Mouse (Mus musculus) frontal cortex, postnatal 36 days (tissue): ENCODE data around the gene Pick1.
A peak's percentile ranks its signal among the peaks of the same experiment; 100 is the strongest.
"Not testable (repeated sequence)": the region's sequence is repeated elsewhere in the genome, so short reads cannot be mapped to it uniquely, and the experiment has no call there.

ENCODE experiments used
- DNase-seq, 2 experiments: peaks; one replicate each; pipeline ENCODE4 v3.0.0; 2022; ENCODE audit warnings: low spot score in 2 of 2

Gene Pick1

GRCm38 (mm10) chr15:79225780-79226179 is 3.2 kb upstream of the Pick1 start:
- not testable (repeated sequence) for DNase-seq

- DNase-seq = no peak
Observed at GRCm38 (mm10) chr15:79235268-79235667, 6.3 kb downstream of the Pick1 start.

GRCm38 (mm10) chr15:79238036-79238435 is 9.1 kb downstream of the Pick1 start:
- no peak for DNase-seq

GRCm38 (mm10) chr15:79242574-79243233 is 13.7 kb downstream of the Pick1 start:
- DNase-seq = no peak

GRCm38 (mm10) chr15:79243234-79244042 is 14.5 kb downstream of the Pick1 start:
- DNase-seq = peak; percentile 98 to 99

- no peak for DNase-seq
Observed at GRCm38 (mm10) chr15:79244071-79244893, 15.3 kb downstream of the Pick1 start.

- DNase-seq = no peak
Observed at GRCm38 (mm10) chr15:79245321-79245720, 16.3 kb downstream of the Pick1 start.

- DNase-seq = no peak
Observed at GRCm38 (mm10) chr15:79250236-79250635, 21.3 kb downstream of the Pick1 start.

GRCm38 (mm10) chr15:79251168-79251567 is 22.2 kb downstream of the Pick1 start:
- DNase-seq = peak in 1 of 2 experiments; percentile 34

GRCm38 (mm10) chr15:79251781-79252491 is 23.0 kb downstream of the Pick1 start:
- DNase-seq = peak; percentile 28 to 45

GRCm38 (mm10) chr15:79252580-79252979 is 23.6 kb downstream of the Pick1 start:
- DNase-seq = no peak

GRCm38 (mm10) chr15:79254661-79255060 is 25.7 kb downstream of the Pick1 start, which contains the start of gene Slc16a8:
Slc16a8 (minus strand) TSS chr15:79254761.
- no peak for DNase-seq

- DNase-seq = no peak
Observed at GRCm38 (mm10) chr15:79258521-79258920, 29.5 kb downstream of the Pick1 start.

- DNase-seq = peak; percentile 63 to 64
Observed at GRCm38 (mm10) chr15:79261095-79261725, 32.2 kb downstream of the Pick1 start.

GRCm38 (mm10) chr15:79261757-79262156 is 32.8 kb downstream of the Pick1 start:
- no peak for DNase-seq

GRCm38 (mm10) chr15:79262375-79262774 is 33.4 kb downstream of the Pick1 start:
- no peak for DNase-seq

- no peak for DNase-seq
Observed at GRCm38 (mm10) chr15:79262786-79263309, 33.9 kb downstream of the Pick1 start.

- no peak for DNase-seq
Observed at GRCm38 (mm10) chr15:79263726-79264125, 34.8 kb downstream of the Pick1 start.

GRCm38 (mm10) chr15:79265384-79265783 is 36.4 kb downstream of the Pick1 start:
- no peak for DNase-seq

GRCm38 (mm10) chr15:79268521-79268920 is 39.5 kb downstream of the Pick1 start:
- DNase-seq = no peak
